Mouse (Mus musculus) kidney, postnatal 0 days (tissue): ENCODE measurements at regions not wholly inside any gene's neighbourhood (a gene's known extent, or its start where the extent isn't known, plus 50 kb on each side); places are given as distances from the start of the nearest gene placed in this dataset.
A peak's percentile ranks its signal among the peaks of the same experiment; 100 is the strongest.

Experiments
- ATAC-seq: fragments of 200-750 bp; cut with Nextera tagmentation; replicated peaks from 2 replicates; pipeline ENCODE4 v1.8.0; 2017; ENCODE audit warnings: low read depth, moderate number of reproducible peaks, moderate TSS enrichment, moderate library complexity; ENCODE audit not compliant: low FRiP score
- DNase-seq: peaks from one replicate; pipeline ENCODE4 v3.0.0-alpha.2; 2016; ENCODE audit warnings: low spot score
- H3K27ac ChIP-seq: fragments of 300-500 bp; sonication (generic); 2 replicates; pipeline ENCODE4 v1.5.1; 2014; ENCODE audit warnings: mild to moderate bottlenecking
- H3K27me3 ChIP-seq: fragments of 300-500 bp; sonication (generic); 2 replicates; pipeline ENCODE4 v1.6.1; 2014; ENCODE audit warnings: low read length, mixed read lengths; ENCODE audit not compliant: insufficient read depth
- H3K36me3 ChIP-seq: fragments of 300-500 bp; sonication (generic); 2 replicates; pipeline ENCODE4 v1.6.1; 2014; ENCODE audit warnings: low read length, mixed read lengths; ENCODE audit not compliant: insufficient read depth
- H3K4me1 ChIP-seq: fragments of 300-500 bp; sonication (generic); replicated peaks from 2 replicates; pipeline ENCODE4 v1.6.1; 2014; ENCODE audit warnings: antibody characterized with exemption, low read length, mixed read lengths; ENCODE audit not compliant: insufficient read depth
- H3K4me2 ChIP-seq: fragments of 300-500 bp; sonication (generic); 2 replicates; pipeline ENCODE4 v1.6.1; 2014; ENCODE audit warnings: mild to moderate bottlenecking, low read length, moderate library complexity, mixed read lengths
- H3K4me3 ChIP-seq: fragments of 300-500 bp; sonication (generic); replicated peaks from 2 replicates; pipeline ENCODE4 v1.5.1; 2014; ENCODE audit warnings: low read depth, low read length
- H3K9ac ChIP-seq: fragments of 300-500 bp; sonication (generic); 2 replicates; pipeline ENCODE4 v1.6.1; 2014; ENCODE audit warnings: low read depth, low read length
- H3K9me3 ChIP-seq: fragments of 300-500 bp; sonication (generic); replicated peaks from 2 replicates; pipeline ENCODE4 v1.6.1; 2016; ENCODE audit warnings: low read length, inconsistent platforms, mixed read lengths
- CTCF ChIP-seq: IDR thresholded peaks from 2 replicates; pipeline ENCODE4 v1.5.1; 2016; ENCODE audit warnings: antibody characterized with exemption, low read depth, mild to moderate bottlenecking, moderate library complexity
- WGBS: fragments of 180-500 bp; shearing (Covaris S2); extraction: QIAGEN DNeasy Blood & Tissue Kit; methylation state at CpG from one replicate; pipeline ENCODE4 v1.1.7; 2014; 5-methylcytosine and 5-hydroxymethylcytosine counted together

GRCm38 (mm10) chr8:62678166-62678565, 272.6 kb upstream of the Spock3 start:
- Histone ChIP-seq H3K36me3 (no peaks in the 10 kb centered on the region), H3K27ac (no peak overlapping the region), H3K9ac (no peak overlapping the region), H3K4me3 (no peak overlapping the region), H3K4me1 (no peaks in the 10 kb centered on the region), H3K27me3 (no peaks in the 10 kb centered on the region), H3K9me3 (no peaks in the 10 kb centered on the region), H3K4me2 (no peak overlapping the region)
- WGBS, result 25% methylated on average over 5 of the region's 5 CpGs
- ATAC-seq (no peak; the same call in 1 of the 2 replicates), DNase-seq (peak; percentile 12)
- TF ChIP-seq CTCF, result no peak

- no peaks in the 10 kb centered on the region for H3K27me3 ChIP-seq
- WGBS, result 56% methylated on average over 1 of the region's 1 CpGs
- H3K36me3 ChIP-seq, result no peaks in the 10 kb centered on the region
- H3K4me1 ChIP-seq, result no peaks in the 10 kb centered on the region
- H3K9ac ChIP-seq, result no peak overlapping the region
- ATAC-seq (no peak), DNase-seq (no peak)
- no peaks in the 10 kb centered on the region for H3K9me3 ChIP-seq
- no peak overlapping the region for H3K4me3 ChIP-seq
- no peak for TF ChIP-seq CTCF
- H3K4me2 ChIP-seq, result no peak overlapping the region
- no peak overlapping the region for H3K27ac ChIP-seq
Observed at GRCm38 (mm10) chr8:62684229-62684628, 266.6 kb upstream of the Spock3 start.

DNA sequence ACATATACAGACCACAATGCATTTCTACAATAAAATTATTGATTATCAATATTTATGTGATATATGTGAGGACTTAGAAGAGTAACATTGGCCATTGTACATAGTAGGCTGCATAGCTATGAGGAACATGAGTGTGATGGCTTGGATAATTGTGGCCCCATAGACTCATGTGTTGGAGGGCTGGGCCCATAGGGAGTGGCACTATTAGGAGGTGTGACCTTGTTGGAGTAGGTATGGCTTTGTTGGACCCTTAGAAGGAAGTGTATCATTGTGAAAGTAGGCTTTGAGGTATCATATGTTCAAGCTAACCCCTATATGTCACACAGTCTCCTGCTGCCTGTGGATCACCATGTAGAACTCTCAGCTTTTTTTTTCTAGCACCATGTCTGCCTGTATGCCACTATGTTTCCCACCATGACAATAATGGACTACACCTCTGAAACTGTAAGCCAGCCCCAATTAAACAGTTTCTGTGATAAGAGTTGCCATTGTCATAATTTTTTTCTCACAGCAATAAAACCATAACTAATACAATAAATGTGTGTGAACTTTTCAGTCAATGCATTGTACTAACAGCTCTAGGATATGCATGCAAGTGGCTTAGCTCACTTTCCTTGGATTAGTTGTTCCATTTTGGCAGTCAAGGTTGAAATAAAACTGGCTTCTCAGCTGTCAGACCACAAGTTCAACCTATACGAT, 265.3 kb upstream of the Spock3 start:
- H3K27me3 ChIP-seq, result no peaks in the 10 kb centered on the region
- no peak overlapping the region for H3K9ac ChIP-seq
- no peak for ATAC-seq

DNA sequence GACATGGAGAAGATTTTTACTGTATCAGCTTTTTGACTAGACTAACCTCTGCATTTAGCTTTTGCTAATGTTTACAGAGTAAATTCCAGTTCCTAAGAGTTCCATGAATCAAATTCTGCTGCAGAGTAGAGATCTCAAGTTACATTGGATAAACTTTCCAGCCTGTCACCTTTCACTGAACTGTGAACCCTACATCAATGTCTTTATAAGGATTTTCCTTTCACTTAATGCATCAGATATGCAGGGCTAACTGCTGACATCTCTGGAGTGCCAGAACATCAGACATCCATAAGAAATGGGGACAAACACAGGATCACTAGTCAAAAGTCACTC, 264.8 kb upstream of the Spock3 start:
- Histone ChIP-seq H3K27me3 (no peaks in the 10 kb centered on the region), H3K4me1 (no peaks in the 10 kb centered on the region), H3K9me3 (no peaks in the 10 kb centered on the region), H3K4me2 (no peak overlapping the region), H3K4me3 (no peak overlapping the region), H3K9ac (no peak overlapping the region), H3K36me3 (no peaks in the 10 kb centered on the region), H3K27ac (no peak overlapping the region)
- DNase-seq (peak; percentile 50), ATAC-seq (no peak)
- TF ChIP-seq CTCF, result no peak

More for the DNA sequence above, 265.3 kb upstream of the Spock3 start:
- Histone ChIP-seq H3K9me3 (no peaks in the 10 kb centered on the region), H3K36me3 (no peaks in the 10 kb centered on the region), H3K4me1 (no peaks in the 10 kb centered on the region), H3K4me2 (no peak overlapping the region), H3K4me3 (no peak overlapping the region), H3K27ac (no peak overlapping the region)
- no peak for DNase-seq
- 14% methylated on average over 1 of the region's 1 CpGs for WGBS
- TF ChIP-seq CTCF, result no peak
